Mouse (Mus musculus): ENCODE data around the gene Gm21981.

The Gm21981 gene

GRCm38 (mm10) chr17:47702548-47703345 is 8.5 kb upstream of the Gm21981 start:
- DNase-seq (ENCODE audit: low spot score): no peak

- no peak for DNase-seq (ENCODE audit: low spot score)
Observed at GRCm38 (mm10) chr17:47701793-47702192, 7.5 kb upstream of the Gm21981 start.

GRCm38 (mm10) chr17:47699055-47699454 is 4.8 kb upstream of the Gm21981 start:
- DNase-seq (ENCODE audit: low spot score): no peak

GRCm38 (mm10) chr17:47698156-47698555 is 3.9 kb upstream of the Gm21981 start:
- no peak for DNase-seq (ENCODE audit: low spot score)

- DNase-seq (ENCODE audit: low spot score): no peak
Observed at GRCm38 (mm10) chr17:47695337-47695710, 1.1 kb upstream of the Gm21981 start.

GRCm38 (mm10) chr17:47694503-47695336 is 465 bp upstream of the Gm21981 start, which contains the start of gene Prickle4:
Gene Prickle4 (minus strand): TSS chr17:47694736.
- DNase-seq (ENCODE audit: low spot score): peak; percentile 95

GRCm38 (mm10) chr17:47693671-47694441 is 399 bp downstream of the Gm21981 start:
- no peak for DNase-seq (ENCODE audit: low spot score)

- no peak for DNase-seq (ENCODE audit: low spot score)
Observed at GRCm38 (mm10) chr17:47691650-47692049, 2.6 kb downstream of the Gm21981 start.

GRCm38 (mm10) chr17:47689894-47690293 is 4.4 kb downstream of the Gm21981 start:
- DNase-seq (ENCODE audit: low spot score): no peak

GRCm38 (mm10) chr17:47688608-47689575 is 5.4 kb downstream of the Gm21981 start, which contains the start of gene Frs3:
Gene Frs3 (plus strand): TSS chr17:47689030.
- DNase-seq (ENCODE audit: low spot score): no peak

GRCm38 (mm10) chr17:47688344-47688607 is 6.0 kb downstream of the Gm21981 start, which contains the start of gene Tomm6:
Gene Tomm6 (minus strand): TSS chr17:47688386.
- no peak for DNase-seq (ENCODE audit: low spot score)

- DNase-seq (ENCODE audit: low spot score): peak; percentile 94
Observed at GRCm38 (mm10) chr17:47687409-47688343, 6.6 kb downstream of the Gm21981 start.

- DNase-seq (ENCODE audit: low spot score): no peak
Observed at GRCm38 (mm10) chr17:47682836-47683235, 11.4 kb downstream of the Gm21981 start.

GRCm38 (mm10) chr17:47678702-47679101 is 15.6 kb downstream of the Gm21981 start:
- no peak for DNase-seq (ENCODE audit: low spot score)

GRCm38 (mm10) chr17:47678238-47678637 is 16.0 kb downstream of the Gm21981 start:
- DNase-seq (ENCODE audit: low spot score): no peak

GRCm38 (mm10) chr17:47676581-47676980 is 17.7 kb downstream of the Gm21981 start:
- no peak for DNase-seq (ENCODE audit: low spot score)

- no peak for DNase-seq (ENCODE audit: low spot score)
Observed at GRCm38 (mm10) chr17:47672311-47673111, 21.7 kb downstream of the Gm21981 start.

- DNase-seq (ENCODE audit: low spot score): no peak
Observed at GRCm38 (mm10) chr17:47671988-47672310, 22.3 kb downstream of the Gm21981 start.

GRCm38 (mm10) chr17:47669166-47669565 is 25.1 kb downstream of the Gm21981 start:
- no peak for DNase-seq (ENCODE audit: low spot score)

Measured in left cerebral cortex, adult 11 months (tissue).